Mouse (Mus musculus) olfactory bulb, adult 2 months (tissue): Measurements from ENCODE around the gene Metrn. TPM values are rescaled to one million over a fixed set of nuclear protein-coding genes. Genes with fewer than 3 reads are reported as not detected.

ENCODE experiments used
- H3K27ac ChIP-seq: fragments of 200-500 bp; 2 replicates; pipeline ENCODE4 v1.5.1; 2012; ENCODE audit warnings: low read depth, low read length; ENCODE audit not compliant: insufficient read depth
- H3K4me1 ChIP-seq: fragments of 200-500 bp; 2 replicates; pipeline ENCODE4 v1.6.1; 2012; ENCODE audit warnings: low read length; ENCODE audit not compliant: control insufficient read depth, insufficient read depth
- H3K4me3 ChIP-seq: fragments of 200-500 bp; 2 replicates; pipeline ENCODE4 v1.5.1; 2012; ENCODE audit warnings: mild to moderate bottlenecking, low read depth, low read length, moderate library complexity; ENCODE audit not compliant: insufficient read depth
- CTCF ChIP-seq: fragments of 200-500 bp; IDR thresholded peaks from 2 replicates; pipeline ENCODE4 v1.5.1; 2012; ENCODE audit warnings: low read depth, mild to moderate bottlenecking, low read length, moderate library complexity; ENCODE audit not compliant: insufficient read depth
- POLR2A ChIP-seq: fragments of 200-500 bp; IDR thresholded peaks from 2 replicates; pipeline ENCODE4 v1.6.1; 2012; ENCODE audit warnings: mild to moderate bottlenecking, low read depth, low read length, moderate library complexity; ENCODE audit not compliant: insufficient read depth
- WGBS: fragments of 180-500 bp; shearing (Covaris S2); methylation state at CpG from one replicate; pipeline ENCODE4 v1.1.7; 2018; 5-methylcytosine and 5-hydroxymethylcytosine counted together
- polyA plus RNA-seq: library from polyadenylated mRNA; stranded (reverse); fragments of >200 nt; gene quantifications from 2 replicates; pipeline ENCODE4 v1.2.4, GENCODE M21; 2012; ENCODE audit warnings: low replicate concordance; ENCODE audit not compliant: missing spikeins, insufficient read depth, insufficient read length

Gene Metrn
- polyA plus RNA-seq: not detected in 2 replicates

DNA sequence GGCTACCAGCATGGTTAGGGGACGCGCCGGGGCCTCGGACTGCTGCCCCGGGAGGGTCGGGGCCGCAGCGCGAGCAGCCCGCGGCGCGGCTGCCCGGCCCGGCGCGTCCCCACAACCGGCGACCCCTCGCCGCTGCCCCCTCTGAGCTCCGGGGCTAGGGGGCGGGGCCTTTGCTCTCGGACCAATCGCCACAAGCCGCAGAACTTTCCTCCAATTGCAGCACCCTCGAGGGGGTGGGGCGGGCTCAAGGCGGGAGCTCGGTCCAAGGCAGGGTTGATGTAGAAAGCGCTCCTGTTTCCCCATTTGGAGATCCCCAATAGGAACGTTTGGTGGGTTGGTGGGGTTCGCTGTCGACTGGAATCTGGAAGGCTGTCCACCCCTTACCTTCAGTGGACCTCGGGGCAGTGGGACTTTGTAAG is at the start of gene Metrn:
Gene Metrn, minus strand, starts transcription at position 186 of the 419 bp plus-strand sequence.
- Histone ChIP-seq H3K27ac (peak within 1 kb of the TSS; percentile 73), H3K4me1 (peaks cover 31% of the 10 kb centered on the region), H3K4me3 (peak within 1 kb of the TSS; percentile 54)
- TF ChIP-seq CTCF (no peak), POLR2A (no peak)
- WGBS: under 1% methylated on average over 35 of the region's 35 CpGs

DNA sequence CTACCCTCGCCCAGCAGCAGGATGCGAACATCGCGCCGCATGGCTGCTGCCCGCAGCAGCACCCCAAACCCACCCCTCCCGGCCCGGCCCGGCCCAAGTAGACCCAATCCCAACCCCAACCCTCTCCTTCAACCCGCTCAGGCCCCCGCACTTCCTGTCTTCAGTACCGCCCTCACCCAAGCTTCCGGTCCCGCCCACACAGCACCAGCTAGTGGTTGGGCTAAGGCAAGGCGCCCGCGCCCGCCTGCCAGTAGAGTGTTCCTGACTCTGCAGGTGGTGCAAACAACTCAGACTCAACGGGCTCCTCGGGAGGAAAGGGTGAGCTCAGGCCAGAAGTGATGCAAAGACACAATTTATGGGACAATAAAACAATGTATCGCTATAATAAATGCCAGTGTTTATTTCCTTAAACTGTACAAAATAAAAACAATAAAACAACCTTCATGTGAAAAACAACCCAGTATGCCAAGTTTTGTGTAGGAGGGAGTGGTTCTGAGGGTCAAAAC is 47.5 kb upstream of the Metrn start, which contains the start of gene Rhot2:
Gene Rhot2, minus strand, starts transcription at position 456 of the 506 bp plus-strand sequence.
- under 1% methylated on average over 21 of the region's 21 CpGs for WGBS
- peak within 1 kb of the TSS; percentile 80 for H3K4me3 ChIP-seq
- TF ChIP-seq CTCF (peak; percentile 13; the same call in 1 of the 2 replicates), POLR2A (peak; percentile 76; the same call in 1 of the 2 replicates)
- peaks cover 17% of the 10 kb centered on the region for H3K4me1 ChIP-seq
- peak within 1 kb of the TSS; percentile 43 for H3K27ac ChIP-seq

DNA sequence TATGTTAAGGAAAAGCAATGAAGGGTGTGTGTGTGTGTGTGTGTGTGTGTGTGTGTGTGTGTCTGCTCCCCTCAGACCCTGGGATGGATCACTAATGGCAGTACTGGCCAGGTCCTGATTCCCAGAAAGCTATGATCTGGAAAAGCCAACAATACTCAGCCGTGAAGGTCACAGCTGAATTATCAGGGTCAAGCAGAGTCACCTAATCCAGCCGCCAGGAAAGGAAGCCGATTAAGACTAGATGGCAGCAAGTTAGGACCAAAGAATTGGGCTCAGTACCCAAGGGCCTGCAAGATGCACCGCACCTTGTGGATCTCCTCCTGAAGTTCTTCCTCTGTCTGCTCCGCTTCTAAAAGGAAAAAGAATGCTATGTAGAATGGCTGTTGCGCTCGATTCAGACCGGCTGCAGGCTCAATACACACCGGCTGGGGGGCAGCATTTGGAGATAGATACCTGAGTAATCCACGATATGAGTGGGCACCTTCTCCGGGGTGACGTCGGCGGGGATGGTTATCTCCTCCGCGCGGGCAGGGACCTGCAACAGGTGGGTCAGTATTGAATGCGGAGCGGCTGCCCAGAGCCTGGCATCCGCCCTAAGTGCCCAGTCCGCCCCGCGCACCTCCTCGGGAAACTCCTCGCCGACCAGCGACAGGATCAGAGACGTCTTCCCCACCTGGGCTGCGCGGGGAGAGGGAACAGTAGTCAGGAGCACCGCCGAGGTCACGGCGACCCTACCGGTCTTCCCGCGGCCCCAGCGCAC is 46.9 kb upstream of the Metrn start:
- H3K27ac ChIP-seq: peak overlapping the region; percentile 38; the same call in 1 of the 2 replicates
- H3K4me1 ChIP-seq: peaks cover 20% of the 10 kb centered on the region
- no peak for TF ChIP-seq CTCF
- TF ChIP-seq POLR2A: no peak
- peak overlapping the region; percentile 80 for H3K4me3 ChIP-seq
- WGBS: under 1% methylated on average over 38 of the region's 38 CpGs

DNA sequence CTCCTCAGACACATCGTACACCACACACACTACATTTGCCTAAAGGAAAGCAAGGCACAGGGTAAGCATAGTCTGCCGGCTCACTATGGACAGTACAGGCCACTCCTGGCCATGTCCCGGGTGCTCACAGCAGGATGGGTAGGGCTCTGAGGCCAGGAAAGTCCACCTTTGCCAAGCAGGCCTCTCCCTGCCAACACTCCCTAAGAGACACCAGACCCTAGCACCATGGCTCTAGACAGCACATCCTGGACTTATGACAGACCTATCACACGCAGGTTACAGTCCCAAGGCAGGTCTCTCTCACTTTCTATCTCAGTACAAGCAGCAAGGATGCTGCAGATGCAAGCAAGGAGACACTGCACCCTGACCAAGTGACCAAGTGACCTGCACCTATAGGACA is 46.2 kb upstream of the Metrn start:
- Histone ChIP-seq H3K4me3 (0 out of 2 replicates have a peak overlapping the region, but pooled peaks have one; percentile 1), H3K27ac (no peak overlapping the region), H3K4me1 (peaks cover 22% of the 10 kb centered on the region)
- no peak for TF ChIP-seq CTCF
- no peak for TF ChIP-seq POLR2A
- 92% methylated on average over 4 of the region's 4 CpGs for WGBS

DNA sequence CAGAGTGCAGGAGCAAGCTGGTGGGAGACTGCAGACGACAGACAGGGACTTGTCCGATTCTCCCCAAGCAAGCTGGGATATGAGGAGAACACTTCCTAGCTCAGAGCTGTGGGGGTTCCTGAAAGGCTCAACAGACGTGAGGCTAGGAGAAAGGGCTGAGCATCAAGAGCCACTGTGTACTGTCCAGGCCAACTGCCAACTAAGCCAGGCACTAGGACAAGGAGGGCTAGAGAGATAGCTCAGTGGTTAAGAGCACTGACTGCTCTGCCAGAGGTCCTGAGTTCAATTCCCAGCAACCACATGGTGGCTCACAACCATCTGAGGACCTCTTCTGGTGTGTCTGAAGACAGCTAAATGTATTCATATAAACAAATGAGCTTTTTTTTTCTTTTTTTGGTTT is 45.6 kb upstream of the Metrn start:
- Histone ChIP-seq H3K27ac (no peak overlapping the region), H3K4me3 (no peak overlapping the region), H3K4me1 (peaks cover 27% of the 10 kb centered on the region)
- WGBS: 59% methylated on average over 3 of the region's 3 CpGs
- TF ChIP-seq POLR2A: no peak
- TF ChIP-seq CTCF: no peak

DNA sequence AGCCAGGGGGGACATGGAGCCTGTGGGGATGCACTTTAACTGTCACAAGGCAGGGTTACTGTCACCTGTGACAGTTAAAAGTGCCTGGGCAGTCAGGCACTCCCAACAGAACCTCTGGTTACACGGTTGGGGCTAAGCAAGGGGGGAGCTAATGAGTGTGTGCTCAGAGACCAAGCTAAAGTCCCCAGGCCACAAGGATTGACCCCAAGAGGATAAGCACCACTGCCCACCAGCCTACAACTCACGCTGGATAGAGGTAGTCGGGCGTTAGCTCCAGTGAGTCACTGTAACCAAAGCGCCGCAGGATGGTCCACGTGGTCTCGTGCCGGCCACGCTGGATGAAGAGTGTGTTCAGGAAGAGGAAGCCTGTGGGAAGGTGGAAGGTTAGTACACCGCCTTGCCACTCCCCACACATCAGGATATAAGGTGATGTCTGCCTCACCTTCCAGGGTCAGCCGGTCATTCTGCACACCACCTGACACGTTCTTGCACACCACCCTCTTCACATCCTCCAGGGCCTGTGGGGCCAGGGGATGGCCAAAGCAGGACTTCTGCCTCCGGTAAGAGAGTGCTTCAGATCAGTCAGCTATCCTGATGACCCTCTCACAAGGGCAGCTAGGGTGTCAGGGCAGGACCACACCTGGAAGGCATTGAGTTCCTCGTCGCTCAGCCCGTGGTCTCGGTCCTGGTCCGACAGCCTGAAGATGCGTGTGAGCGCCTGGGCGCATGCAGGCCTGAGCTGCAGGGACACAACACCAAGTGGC is 44.4 kb upstream of the Metrn start, which contains the start of gene Gm20683:
Gene Gm20683, minus strand, starts transcription at position 647 of the 764 bp plus-strand sequence.
- Histone ChIP-seq H3K4me1 (peaks cover 35% of the 10 kb centered on the region), H3K27ac (no peak within 1 kb of the TSS), H3K4me3 (no peak within 1 kb of the TSS)
- 95% methylated on average over 22 of the region's 22 CpGs for WGBS
- TF ChIP-seq CTCF (no peak), POLR2A (no peak)

DNA sequence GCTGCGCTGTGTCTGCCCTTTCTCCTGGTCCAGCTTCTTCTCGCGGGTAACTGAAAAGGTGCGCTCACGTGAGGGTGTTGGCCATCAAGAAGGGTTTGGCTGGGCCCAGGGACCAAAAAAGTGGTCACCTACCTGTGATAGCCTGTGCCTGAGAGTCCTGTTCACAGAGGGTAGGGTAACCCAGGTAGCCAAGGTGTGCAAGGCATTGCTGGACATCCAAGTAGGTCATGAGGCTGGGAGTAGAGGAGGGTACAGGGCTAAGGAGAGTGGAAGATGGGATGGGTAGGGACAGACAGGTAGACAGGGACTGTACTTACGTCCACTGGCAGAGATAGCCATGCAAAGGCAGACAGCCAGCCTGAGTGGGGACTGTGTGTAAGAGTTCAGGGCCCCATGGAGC is 43.6 kb upstream of the Metrn start:
- Histone ChIP-seq H3K4me3 (no peak overlapping the region), H3K27ac (no peak overlapping the region), H3K4me1 (peaks cover 43% of the 10 kb centered on the region)
- TF ChIP-seq POLR2A: no peak
- no peak for TF ChIP-seq CTCF
- 98% methylated on average over 6 of the region's 6 CpGs for WGBS

DNA sequence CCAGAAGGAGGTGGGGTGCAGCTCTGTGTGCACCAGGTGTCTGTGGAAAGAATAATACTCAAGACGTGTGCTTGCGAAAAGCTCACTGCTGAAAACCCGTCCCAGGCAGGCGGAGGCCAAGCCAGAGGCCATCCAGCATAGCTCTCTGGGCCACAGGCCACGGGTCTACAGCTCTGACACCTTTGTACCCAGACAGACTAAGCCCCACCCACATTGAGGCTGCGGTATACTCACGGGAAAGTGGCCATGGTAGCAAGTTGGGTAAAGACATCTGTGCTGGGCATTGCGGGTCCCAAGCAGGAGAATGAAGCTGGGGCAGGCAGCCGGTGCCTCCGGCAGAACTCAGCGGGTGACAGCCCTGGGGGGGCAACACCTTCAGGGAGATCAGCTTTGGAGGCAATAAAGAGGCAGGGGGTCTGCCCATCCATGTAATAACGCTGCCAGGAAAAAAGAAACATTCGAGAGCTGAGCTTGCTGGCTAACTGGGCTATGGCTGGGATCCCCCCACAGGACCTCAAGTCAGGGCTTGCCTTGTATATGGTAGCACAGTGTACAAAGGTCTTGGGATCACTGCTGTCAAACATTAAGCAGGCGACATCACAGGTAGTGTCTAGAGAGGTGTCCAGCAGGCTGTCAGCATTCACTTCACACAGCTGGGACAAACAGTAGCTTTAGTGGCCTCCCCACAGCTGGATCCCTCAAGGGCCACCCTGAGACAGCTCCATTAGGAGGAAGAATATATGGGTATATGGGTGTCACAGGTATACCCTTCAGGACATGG is 42.7 kb upstream of the Metrn start:
- Histone ChIP-seq H3K27ac (no peak overlapping the region), H3K4me1 (peaks cover 45% of the 10 kb centered on the region), H3K4me3 (no peak overlapping the region)
- TF ChIP-seq POLR2A (no peak), CTCF (no peak)
- 80% methylated on average over 14 of the region's 14 CpGs for WGBS
